Mouse (Mus musculus): Measurements from ENCODE around the gene Lhcgr.
"Not testable (repeated sequence)": the region's sequence is repeated elsewhere in the genome, so short reads cannot be mapped to it uniquely, and the experiment has no call there.

Gene Lhcgr

DNA sequence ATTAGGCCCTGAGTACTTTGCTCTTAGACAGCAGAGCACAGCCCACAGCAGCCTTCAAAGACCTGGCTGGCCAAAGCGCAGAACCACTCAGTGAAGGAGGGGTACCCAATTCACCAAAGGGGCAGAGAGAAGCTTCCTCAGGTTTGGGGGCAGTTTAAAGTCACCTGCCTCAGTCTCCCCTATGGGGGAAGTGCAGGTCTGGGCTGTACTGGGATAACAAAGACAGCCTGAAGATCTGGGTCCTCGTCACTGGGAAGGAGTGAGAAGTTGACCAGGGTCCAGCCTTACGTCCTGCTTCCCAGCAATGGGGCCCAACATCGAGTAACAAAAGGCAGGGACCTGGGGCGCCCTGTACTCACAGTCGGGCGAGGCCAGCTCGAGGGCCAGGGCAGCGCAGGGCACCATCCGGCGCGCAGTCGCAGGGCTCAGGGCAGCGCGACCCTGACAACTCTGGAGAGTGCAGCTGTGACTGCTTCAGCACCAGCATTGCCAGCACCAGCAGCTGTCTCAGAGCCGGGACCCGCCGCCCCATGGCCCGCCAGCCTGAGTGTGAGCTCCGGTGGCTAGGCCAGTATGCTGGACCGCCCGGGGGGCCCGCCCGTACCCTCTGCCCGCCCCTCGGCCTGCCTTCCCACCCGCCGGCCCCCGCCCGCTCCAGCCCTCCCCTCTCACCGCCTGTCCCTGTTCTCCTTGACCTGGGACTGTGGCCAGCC is at the start of gene Lhcgr:
TSS of gene Lhcgr (minus strand) at position 551 of the 713 bp plus-strand sequence.
- no peak for DNase-seq

DNA sequence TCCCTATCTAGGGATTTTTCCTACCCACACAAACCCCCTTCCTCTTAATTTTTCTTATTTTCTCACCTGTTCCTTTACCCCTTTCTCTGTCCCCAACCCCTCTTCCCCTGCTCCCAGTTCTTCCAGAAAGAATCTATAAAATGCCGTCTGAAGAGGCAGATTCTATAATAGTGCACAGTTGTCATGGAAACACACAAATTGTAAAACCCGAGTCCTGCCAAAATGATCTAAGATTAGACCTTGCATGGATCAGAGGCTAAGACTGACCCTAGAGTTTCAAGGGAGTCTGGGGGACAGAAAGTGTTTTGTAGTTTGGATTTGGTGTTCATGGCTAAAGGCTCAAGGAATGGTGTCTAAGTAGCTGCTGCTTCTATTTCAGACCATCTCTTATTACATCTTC is 25.8 kb upstream of the Lhcgr start:
- no peak for DNase-seq

DNA sequence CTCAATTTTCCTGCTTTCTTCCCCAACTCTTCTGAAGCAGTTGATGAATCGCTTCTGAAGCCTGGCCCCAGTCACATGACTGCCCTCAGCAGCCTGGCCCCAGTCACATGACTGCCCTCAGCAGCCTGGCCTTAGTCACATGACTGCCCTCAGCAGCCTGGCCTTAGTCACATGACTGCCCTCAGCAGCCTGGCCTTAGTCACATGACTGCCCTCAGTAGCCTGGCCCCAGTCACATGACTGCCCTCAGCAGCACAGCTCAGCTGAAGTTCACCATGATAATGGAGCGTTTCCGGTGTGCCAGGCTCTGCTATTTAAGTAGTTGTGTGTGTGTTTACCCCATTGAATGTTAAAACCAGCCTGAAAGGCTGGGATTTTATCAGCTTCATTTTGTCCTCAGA is 21.2 kb upstream of the Lhcgr start:
- not testable (repeated sequence) for DNase-seq

DNA sequence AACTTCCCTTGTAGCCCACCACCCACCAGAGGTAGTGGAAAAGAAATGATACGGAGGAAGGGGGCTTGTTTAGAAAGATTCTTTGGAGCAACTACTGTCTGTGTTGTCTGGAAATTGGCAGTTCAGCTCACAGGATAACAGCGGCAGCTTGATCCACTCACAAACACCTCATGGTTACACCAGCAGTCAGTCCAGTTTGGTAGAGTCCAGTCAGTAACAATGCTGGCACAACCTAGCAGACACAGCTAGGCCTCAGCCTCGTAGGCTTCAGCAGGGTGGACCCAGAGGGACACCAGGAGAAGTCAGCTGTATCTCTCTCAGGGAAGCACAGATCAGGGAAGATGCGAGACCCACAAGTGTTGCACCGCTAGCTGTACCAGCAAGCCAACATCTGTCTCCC is 19.0 kb upstream of the Lhcgr start:
- no peak for DNase-seq

DNA sequence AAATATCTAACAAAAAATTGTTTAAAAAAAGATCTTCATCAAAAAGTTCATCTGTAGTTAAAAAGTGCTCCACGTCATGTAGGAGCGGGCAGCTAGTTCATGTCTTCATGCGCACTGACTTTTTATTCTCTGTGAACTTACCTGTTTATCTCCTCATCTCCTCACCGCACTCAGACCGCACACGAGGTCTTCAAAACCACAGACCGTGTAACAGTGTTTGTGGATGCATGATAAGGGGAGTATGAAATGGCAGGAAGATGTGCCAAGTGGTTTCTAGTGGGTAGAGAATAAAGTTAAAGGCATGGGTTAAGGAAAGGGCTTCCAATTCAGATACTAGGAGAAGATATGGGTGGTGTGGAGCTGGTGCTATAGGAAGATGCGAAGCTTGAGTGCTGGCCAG is 14.6 kb upstream of the Lhcgr start:
- DNase-seq, result no peak

DNA sequence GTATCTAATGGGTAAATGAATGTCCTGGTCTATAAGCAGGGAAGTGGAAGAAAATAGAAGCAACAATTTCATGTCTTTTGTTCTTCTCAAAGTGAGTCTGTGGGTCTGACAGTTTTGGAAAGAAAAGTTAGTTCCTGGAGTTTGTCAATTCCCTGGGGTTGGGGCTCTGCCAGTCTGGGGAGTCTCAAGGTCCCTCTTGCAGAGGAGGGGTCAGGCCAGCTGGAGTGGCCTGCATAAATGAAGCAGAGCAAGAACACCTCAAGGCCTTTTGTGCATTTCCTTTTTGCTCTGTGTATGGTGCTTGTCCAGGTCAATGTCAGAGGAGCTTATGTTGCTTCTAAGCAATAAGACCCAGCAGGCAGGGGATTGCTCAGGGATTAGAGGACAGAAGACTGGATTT is 11.7 kb upstream of the Lhcgr start:
- DNase-seq, result no peak

DNA sequence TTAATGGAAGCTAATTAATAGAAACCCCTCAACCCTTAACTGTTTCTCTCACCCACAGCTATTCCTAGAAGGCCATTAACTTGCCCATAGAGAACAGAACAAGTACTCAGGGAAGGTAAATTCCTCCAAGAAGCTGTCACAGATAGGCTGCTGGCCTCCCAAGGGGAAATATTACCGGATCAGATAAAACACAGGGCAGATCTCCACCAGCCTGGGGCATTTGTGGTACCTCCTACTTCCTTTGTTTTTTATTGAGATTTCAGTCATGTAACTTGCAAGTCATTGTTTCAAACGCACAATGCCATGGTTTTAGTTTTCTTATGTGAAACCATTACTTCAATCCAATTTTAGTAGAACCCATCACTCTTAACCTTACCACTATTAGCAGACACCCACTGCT is 1.1 kb downstream of the Lhcgr start:
- no peak for DNase-seq

DNA sequence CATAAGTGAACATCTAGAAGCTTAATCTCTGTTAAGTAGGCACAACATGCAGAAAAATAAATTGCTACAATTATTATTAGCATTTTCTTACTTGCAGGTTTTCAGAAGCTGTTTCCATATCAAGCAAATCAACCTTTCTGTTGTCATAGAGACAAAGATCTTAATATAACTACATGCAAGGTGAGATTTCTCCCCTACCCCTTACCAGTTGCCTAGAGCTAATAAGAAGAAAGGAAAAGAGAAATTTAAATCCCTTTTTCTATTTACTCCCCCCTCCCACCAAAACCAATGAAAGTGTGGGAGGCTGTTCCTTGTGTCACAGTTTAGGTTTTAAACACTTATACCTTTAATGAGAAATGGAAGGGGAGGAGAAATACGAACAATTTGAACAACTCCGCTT is 3.4 kb downstream of the Lhcgr start:
- no peak for DNase-seq

DNA sequence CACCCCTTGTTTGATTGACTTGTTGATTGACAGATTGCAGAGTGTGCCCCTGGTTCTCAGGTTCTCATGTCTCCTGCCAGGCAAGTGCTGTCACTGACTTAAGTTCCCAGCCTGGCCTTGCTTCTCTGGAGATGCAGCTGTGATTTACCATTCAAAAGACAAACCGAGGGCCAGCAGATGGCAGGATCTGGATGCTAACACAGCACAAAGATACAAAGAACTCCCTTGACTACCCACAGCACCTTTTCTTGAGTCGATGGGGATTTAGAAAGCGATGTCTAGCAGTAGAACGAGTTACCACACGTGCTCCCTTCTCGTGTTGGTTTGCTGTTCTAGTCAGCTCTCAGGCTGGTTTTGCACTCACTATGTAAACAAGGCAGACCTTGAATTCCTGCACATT is 4.9 kb downstream of the Lhcgr start:
- DNase-seq, result no peak

DNA sequence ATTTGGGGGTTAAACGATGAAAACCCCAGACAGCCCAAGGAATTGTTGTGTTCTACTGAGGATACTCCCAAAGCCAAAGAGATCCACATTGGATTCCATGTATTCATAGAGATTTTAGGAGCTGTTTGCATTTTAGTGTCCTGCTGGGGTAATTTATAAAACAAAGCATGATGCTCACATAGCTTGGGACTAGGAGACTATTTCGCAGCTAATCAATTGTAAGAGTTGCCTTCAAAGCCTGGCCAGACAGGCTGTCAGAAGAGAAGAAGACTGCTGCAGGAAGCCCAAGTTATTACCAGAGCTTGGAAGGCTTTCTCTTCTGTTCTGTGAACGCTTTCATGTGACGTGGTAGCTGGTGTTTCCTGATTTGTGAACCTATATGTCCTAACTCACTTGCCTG is 5.4 kb downstream of the Lhcgr start:
- DNase-seq, result no peak

DNA sequence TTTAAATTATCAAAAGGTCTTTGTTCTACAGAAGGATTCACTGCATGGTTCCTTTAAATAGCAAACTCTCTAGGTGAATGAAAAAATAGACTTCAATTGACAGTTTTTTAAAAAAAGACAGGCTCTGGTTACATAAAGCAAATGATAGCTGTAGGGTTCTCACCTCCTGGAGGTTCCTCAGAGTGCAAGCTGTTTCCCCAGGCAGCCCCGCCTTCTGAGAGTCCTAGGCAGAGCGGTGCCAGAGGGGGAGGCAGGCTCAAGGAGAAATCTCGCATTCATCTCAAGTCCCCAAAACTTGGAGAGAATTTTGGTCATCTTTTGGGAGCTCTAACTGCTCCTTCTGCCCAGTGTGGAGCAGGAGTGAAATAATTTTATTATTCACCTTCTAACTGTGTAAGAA is 12.6 kb downstream of the Lhcgr start:
- no peak for DNase-seq

DNA sequence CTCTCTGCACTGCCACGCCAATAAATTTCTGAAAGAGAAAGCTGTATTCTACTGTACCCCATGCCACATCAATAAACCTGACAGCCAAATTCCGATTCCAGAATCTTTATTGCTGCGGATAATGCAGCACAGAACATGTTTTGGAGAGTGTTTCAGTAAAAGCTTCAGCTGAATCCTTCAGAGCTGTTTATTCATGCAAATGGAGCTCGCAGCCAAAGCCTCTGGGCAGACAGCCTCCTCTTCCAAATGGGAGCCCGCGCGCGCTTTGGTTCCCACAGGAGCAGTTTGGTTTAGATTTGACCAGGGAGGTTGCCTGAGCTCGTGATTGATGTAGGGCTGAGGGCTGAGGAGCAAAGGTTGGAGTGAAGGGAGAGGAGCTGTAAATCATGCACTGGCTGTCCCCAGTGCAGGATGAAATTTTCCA is 17.7 kb downstream of the Lhcgr start:
- no peak for DNase-seq

DNA sequence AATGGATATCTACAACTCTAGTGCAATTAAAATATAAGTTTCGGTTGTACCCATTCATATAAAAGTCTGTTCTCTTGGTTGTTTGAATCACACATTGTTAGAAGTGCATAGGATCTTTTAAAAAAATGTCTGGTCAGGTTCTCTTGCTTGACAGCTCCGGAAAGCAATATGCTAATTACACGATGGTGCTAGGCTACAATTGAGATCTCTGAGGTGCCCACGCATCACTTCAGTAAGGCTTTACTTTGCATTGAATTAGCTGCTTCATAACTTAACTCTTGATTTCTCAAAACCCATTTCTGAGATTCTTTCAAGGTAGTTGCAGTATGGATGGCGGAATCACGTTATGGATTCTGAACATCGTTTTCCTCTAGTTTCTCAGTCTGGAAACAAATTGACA is 21.7 kb downstream of the Lhcgr start:
- no peak for DNase-seq

DNA sequence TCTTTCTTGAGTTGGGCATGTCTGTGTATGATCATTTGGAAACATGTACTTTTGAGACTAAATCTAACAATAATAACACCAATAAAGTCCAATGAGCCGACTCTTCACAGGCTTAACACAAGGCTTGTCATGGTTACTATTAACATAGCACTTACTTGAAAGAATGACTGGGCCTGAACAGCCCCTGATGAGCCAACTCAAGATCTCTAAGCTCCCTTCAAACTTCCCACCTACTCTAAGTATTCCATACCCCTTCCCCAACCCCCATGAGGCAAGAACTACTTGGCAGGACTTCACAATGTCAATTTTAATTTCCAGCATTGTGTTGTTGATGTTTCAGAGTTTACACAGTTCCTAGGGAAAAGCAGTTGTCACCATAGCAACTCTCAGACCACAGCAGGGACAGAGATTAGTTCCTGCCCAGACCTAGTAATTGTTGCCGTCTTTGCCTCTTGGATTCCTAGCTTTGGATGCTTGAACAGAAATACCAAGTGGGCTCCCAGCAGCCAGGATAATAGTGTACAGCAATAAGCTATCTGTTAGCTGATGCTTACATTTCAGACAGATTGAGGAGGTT is 22.4 kb downstream of the Lhcgr start:
- no peak for DNase-seq

DNA sequence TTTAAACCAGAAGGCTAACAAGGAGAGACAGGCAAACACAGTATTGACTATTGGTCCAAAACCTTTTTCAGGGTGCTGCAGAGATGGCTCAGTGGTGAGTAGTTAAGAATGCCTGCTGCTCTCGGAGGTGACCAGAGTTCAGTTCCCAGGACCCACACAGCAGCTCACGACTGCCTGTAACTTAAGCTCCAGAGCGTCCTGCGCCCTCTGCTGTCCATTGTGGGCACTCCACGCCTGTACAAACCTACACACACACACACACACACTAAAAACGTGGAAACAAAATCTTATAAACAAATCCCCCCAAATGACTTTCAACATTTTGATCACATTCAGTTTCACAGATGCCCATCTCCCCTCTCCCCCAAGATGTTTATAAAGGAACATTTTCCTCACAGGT is 24.9 kb downstream of the Lhcgr start:
- no peak for DNase-seq

DNA sequence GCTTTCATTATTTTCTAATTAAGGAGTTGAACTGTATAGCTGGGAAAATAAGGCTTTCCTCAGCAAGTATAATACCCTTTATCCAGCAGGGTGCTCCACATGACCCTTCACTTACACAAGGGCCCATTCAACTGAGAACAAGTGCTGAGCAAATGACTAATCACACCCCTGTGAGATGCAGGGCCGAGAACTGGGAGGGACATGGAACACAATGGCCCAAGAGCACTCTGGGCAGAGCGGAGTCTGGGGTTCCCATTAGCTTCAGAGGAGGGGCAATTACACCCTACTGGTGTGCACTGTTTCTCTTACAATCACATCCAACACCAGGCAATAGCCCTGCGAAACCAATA is 27.7 kb downstream of the Lhcgr start:
- no peak for DNase-seq

DNA sequence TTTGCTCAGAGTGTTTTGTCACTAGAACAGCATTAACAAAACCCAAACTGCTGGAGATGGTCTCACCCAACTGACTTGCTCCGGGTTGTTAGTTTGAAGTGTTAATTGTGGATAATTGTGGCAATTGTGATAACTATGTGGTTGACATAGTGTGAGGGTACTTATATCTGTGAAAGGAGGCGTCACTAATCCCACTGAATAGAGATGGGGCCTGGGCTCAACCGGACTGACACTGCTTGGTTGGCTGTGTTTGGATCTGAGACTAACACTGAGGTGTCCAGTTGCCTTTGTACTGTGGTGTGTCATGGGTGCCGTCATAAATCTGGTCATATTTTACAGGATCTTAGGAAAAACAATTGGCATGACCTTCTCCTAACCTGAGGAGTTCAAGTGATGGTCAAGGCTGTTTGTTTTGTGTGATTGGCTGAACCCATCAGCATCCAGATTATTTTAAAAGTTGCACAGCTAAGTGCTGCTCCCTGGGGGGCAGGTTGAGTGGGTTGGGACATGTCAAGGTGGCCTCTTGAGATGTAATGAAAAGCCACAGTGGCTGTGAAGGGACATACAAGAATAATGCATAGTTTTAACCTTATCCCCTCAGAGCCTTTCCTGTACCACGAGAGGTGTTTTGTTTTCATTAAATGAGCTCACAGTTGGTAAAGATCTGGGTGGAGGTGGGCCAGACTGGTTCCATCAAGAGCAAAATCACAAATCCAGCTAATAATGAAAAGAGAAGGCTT is 28.2 kb downstream of the Lhcgr start:
- DNase-seq, result no peak

DNA sequence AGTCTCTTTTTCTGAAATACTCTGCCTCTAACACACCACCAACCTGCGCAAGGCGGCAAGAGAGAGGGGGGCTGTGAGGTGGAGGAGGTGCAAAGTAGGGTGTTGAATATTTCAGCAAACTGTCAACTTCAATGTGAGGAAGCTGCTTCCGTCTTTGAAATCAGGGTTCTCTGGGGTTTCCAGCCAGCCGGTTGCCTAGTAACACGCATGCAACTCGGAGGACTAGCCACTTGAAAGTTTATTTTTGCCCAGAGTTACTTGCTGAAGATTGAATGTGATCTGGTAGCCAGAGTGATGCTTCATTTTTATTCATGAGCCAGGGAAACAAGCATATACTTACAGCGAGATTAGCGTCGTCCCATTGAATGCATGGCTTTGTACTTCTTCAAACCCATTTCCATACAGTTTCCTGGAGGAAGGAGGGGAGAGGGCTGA is 33.8 kb downstream of the Lhcgr start:
- DNase-seq, result no peak

DNA sequence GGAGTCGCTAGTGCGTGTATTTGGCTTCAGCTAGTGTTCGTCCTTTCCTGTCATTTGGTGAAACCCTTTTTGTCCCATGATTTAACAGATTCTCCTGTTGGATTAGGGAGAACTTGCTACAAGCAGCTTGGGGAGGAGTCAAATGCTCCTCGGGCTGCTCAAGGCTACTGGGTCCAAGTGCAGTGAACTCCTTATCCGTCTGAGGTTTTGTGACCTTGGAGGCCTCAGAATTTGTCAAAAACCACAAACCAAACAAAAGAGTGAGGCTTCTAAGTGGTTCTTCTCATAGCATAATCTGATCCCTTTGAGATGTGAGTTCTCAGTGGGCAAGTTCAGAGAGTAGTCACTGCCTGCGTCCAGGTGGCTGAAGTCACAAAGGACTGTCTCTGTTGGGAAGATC is 36.0 kb downstream of the Lhcgr start:
- DNase-seq, result no peak

DNA sequence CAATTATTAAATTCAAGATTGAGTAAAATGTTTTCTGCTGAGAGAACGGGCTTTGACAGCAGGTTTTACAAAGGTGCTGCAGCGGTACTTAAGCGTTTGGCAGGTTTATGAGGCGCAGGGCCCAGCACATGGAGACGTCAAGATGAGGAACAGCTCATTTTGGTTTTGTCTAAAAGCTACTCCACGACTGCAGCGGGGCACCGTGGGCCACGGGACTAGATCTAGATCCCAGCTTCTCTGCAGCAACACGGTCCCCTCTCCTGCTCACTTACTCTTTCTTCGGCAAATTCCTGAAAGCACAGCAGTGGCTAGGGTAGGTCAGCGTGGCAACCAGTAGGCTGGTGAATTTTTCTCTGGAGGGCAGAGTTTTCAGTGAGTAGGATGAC is 38.3 kb downstream of the Lhcgr start:
- no peak for DNase-seq

DNA sequence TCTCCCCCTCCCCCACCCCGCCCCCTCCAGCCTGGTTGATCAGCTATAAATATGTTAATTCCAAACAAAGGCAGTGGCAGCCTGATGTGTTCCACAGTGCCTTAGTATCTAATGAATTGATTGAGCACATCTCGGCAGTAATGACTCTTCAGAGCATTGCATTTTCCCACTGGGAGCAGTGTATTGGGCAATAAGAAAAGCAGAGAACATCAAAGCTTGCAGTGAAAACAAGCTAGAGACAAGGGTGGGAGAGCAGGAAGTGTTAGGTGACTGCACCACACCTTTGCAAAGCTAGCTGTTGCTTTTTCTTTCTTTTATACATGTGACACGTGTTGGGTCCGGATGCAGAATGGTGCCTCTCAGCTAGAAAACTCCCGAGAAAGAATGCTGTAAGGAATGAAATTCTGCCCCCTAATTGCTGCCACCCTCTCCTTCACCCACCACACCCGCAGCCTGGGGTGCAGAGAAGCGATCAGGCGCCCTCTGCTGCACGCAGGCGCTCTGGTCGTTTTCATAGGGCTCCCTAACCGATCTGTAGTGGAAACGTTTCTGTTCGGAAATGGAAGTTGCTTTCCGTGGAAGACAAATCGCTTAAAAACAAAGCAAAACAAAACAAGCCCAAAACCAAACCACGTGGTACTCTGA is 38.8 kb downstream of the Lhcgr start:
- peak; percentile 5 to 10 for DNase-seq

DNA sequence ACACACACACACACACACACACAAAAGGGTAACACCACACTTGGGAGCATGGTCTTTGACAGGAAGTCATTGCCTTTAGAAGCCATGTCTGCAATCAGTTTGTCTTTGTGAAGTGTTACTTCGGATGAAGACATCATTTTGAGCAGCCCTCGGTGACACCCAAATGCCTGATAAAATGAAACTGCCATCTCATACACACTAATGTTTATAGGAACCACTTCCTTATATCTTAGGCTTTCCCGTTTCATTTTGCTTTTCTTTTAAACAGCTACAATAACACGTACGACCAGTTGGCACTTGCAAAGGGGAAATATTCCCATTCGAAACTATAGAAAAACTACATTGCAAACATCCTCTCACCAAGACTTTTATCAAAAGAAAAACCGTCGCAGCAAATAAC is 42.1 kb downstream of the Lhcgr start:
- no peak for DNase-seq

DNA sequence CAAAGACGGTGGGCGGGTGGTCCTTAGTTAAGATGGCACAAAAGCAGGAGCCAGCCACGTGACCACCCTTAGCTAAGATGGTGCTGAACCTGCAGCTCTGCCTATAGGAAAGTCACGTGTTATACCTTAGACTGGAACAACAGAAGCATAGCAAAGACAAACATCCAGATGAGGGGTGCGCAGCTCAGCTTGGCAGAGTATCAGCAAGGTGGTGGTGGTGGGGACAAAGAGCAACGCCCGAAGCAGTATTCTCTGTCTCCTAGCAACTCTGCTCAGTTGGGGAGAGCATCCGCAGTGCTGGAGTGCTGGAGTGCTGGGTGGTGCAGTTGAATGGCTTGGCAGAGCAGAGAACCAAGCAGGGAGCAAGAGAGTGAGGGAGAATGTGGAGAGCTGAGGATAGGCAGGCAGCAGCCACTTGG is 85.5 kb downstream of the Lhcgr start:
- DNase-seq, result no peak

DNA sequence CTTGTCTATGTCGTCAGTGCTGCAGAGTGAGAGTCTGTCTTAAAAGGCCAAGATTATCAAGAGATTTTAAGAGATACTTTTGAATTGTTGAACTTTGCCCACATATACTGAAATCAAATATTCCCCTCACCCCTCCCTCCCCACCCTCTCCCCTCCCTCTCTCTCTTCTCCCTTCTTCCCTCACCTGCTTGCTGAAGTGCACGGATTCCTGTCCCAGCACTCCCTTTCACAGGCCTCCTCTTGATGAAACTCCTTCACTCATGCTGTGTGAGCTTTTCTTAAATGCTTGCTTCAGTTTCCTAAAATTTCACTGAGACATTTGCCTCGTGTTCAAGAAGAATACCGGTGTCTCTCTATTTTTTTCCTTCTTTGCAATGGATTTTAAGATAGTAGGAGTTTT is 88.7 kb downstream of the Lhcgr start:
- DNase-seq, result no peak

Measured in cerebellum, adult 18-20 months (tissue).